Mouse (Mus musculus): ENCODE results near the gene Nwd1. TPM values are rescaled to one million over a fixed set of nuclear protein-coding genes. Genes with fewer than 3 reads are reported as not detected.

Gene Nwd1
- polyA plus RNA-seq, 1 experiment from 2014 or later, result not detected

DNA sequence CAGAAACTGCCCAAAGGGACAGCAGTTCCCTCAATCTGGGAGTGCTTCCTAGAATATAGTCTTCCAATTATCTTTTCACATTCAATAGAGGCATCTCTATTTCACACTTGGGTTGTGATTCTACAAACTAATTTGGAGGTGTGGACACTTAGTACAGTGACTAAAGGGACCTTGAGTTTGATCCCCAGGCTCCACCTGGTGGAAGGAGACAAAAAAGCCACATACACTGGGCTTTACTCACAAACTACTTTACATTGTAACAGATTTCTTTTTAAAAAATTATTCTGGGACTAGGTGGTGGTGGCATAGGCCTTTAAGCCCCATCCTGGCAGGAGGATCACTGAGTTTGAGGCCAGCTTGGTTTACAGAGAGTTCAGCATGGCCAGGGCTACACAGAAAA is 111.8 kb downstream of the Nwd1 start:
- peaks cover 32% of the 10 kb centered on the region for H3K36me3 ChIP-seq (ENCODE audit: insufficient read depth, low read length)
- no peaks in the 10 kb centered on the region for H3K27me3 ChIP-seq (ENCODE audit: insufficient read depth, low read length)
- no peak overlapping the region for H3K4me2 ChIP-seq (ENCODE audit: low read length)
- peak; percentile 45; the same call in 1 of the 2 replicates for TF ChIP-seq CTCF (IDR thresholded peaks at IDR 0.05; ENCODE audit: low read depth)
- no peak overlapping the region for H3K4me3 ChIP-seq (replicated peaks; ENCODE audit: low read depth, low read length)
- H3K4me1 ChIP-seq (replicated peaks; ENCODE audit: insufficient read depth, low read length), result no peaks in the 10 kb centered on the region
- no peaks in the 10 kb centered on the region for H3K9me3 ChIP-seq (replicated peaks; ENCODE audit: low read length)
- no peak for DNase-seq (ENCODE audit: low spot score)
- no peak for ATAC-seq (replicated peaks; ENCODE audit: low FRiP score, low read depth)
- no peak overlapping the region for H3K27ac ChIP-seq
- H3K9ac ChIP-seq (ENCODE audit: low read depth, low read length), result no peak overlapping the region

DNA sequence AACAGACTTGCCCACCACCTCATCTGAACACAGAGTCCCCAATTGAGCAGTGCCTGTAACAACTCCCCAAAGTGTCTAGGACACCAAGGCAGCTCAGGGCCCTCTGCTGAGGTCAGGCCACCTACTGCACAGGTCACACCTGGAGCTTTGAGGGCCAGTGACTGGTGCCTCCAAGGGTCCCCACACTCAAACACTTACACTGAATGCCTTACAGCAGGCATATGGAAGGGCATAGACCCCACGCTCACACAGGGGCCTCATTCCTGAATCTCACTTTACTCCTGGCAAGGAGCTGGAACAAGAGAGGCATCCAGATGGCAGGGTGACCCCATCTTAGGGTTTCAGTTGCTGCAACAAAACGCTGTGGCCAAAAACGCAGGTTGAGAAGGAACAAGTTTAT is 113.7 kb downstream of the Nwd1 start:
- Histone ChIP-seq H3K4me2 (ENCODE audit: low read length) (no peak overlapping the region), H3K27me3 (ENCODE audit: insufficient read depth, low read length) (no peaks in the 10 kb centered on the region), H3K9me3 (replicated peaks; ENCODE audit: low read length) (no peaks in the 10 kb centered on the region), H3K27ac (no peak overlapping the region), H3K9ac (ENCODE audit: low read depth, low read length) (no peak overlapping the region), H3K4me1 (replicated peaks; ENCODE audit: insufficient read depth, low read length) (no peaks in the 10 kb centered on the region), H3K4me3 (replicated peaks; ENCODE audit: low read depth, low read length) (no peak overlapping the region), H3K36me3 (ENCODE audit: insufficient read depth, low read length) (peaks cover 20% of the 10 kb centered on the region)
- 72% methylated on average over 3 of the region's 3 CpGs for WGBS
- ATAC-seq (replicated peaks; ENCODE audit: low FRiP score, low read depth) (no peak), DNase-seq (ENCODE audit: low spot score) (no peak)
- TF ChIP-seq CTCF (IDR thresholded peaks at IDR 0.05; ENCODE audit: low read depth), result no peak

DNA sequence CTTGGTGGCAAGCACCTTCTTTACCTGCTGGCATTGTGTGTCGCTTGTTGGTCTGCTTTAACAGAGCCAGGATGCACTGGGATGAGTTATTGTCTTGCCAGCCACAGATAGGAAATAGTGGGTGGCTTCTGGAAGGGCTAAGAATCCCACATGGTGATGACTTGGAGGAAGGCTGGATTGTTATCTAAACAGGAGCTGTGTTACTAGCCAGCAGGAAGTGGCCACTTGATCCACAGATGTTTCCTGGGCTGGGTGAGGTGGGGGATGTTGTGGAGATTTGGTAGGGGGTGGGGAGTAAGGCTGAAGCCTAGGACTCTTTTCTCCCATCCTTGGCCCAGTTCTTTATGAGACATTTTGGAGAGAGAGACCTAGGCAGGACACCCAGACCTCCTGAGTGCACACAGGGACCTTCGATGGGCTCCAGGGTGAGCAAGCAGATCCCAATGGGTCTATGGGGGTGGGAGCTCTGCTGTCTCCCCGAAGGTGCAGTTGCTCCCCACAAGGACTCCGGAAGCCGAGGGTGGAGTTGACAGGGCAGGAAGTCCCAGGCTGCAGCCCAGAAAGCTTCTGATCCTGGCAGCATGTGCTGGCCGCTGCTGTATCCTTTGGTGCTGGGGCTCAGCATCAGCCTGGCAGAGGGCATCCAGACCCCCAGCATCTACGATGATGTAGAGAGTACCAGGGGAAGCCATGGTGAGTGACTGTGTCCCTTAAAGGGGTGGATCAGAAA is 115.0 kb downstream of the Nwd1 start, which contains the start of gene F2rl3:
F2rl3 (plus strand) TSS at position 559 of the 730 bp plus-strand sequence.
- no peaks in the 10 kb centered on the region for H3K27me3 ChIP-seq (ENCODE audit: insufficient read depth, low read length)
- DNase-seq (ENCODE audit: low spot score) (peak; percentile 31), ATAC-seq (replicated peaks; ENCODE audit: low FRiP score, low read depth) (no peak)
- H3K9ac ChIP-seq (ENCODE audit: low read depth, low read length), result no peak within 1 kb of the TSS
- H3K27ac ChIP-seq, result peak within 1 kb of the TSS; percentile 54; the same call in 1 of the 2 replicates
- H3K9me3 ChIP-seq (replicated peaks; ENCODE audit: low read length), result no peaks in the 10 kb centered on the region
- H3K36me3 ChIP-seq (ENCODE audit: insufficient read depth, low read length), result peaks cover 11% of the 10 kb centered on the region; the same call in 1 of the 2 replicates
- 68% methylated on average over 7 of the region's 7 CpGs for WGBS
- no peak within 1 kb of the TSS for H3K4me3 ChIP-seq (replicated peaks; ENCODE audit: low read depth, low read length)
- no peaks in the 10 kb centered on the region for H3K4me1 ChIP-seq (replicated peaks; ENCODE audit: insufficient read depth, low read length)
- no peak within 1 kb of the TSS for H3K4me2 ChIP-seq (ENCODE audit: low read length)
- TF ChIP-seq CTCF (IDR thresholded peaks at IDR 0.05; ENCODE audit: low read depth), result no peak

DNA sequence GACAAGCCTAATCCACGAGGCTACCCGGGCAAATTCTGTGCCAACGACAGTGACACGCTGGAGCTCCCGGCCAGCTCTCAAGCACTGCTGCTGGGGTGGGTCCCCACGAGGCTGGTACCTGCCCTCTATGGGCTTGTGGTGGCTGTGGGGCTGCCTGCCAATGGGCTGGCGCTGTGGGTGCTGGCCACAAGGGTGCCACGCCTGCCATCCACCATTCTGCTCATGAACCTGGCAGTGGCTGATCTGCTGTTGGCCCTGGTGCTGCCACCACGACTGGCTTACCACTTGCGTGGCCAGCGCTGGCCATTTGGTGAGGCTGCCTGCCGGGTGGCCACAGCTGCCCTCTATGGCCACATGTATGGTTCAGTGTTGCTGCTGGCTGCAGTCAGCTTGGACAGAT is 115.8 kb downstream of the Nwd1 start:
- DNase-seq (ENCODE audit: low spot score) (no peak), ATAC-seq (replicated peaks; ENCODE audit: low FRiP score, low read depth) (no peak)
- Histone ChIP-seq H3K27ac (peak overlapping the region; percentile 50; the same call in 1 of the 2 replicates), H3K4me3 (replicated peaks; ENCODE audit: low read depth, low read length) (no peak overlapping the region), H3K9ac (ENCODE audit: low read depth, low read length) (no peak overlapping the region), H3K36me3 (ENCODE audit: insufficient read depth, low read length) (0 out of 2 replicates have a peak, but pooled peaks cover 2% of the 10 kb centered on the region), H3K4me2 (ENCODE audit: low read length) (no peak overlapping the region), H3K27me3 (ENCODE audit: insufficient read depth, low read length) (no peaks in the 10 kb centered on the region), H3K9me3 (replicated peaks; ENCODE audit: low read length) (no peaks in the 10 kb centered on the region), H3K4me1 (replicated peaks; ENCODE audit: insufficient read depth, low read length) (no peaks in the 10 kb centered on the region)
- WGBS, result 86% methylated on average over 12 of the region's 12 CpGs
- no peak for TF ChIP-seq CTCF (IDR thresholded peaks at IDR 0.05; ENCODE audit: low read depth)

DNA sequence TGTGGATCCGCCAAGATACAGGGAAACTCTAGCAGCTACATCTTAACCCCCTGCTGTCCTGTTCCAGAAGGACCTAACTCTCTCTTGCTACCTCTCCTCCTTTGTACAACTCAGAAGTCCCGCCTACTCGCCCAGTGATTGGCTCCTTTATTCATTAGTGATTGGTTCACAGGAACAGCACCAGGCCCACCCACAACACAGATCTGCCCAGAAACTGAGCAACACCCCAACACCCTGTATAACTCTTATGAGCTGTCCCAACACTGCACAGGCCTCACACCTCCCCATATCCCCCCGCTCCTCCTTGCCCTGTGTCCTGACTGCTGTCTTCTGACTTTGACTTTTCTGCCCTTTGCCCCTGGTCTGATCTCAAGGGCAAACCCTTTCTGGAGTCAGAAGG is 119.2 kb downstream of the Nwd1 start:
- no peak overlapping the region for H3K4me3 ChIP-seq (replicated peaks; ENCODE audit: low read depth, low read length)
- 76% methylated on average over 4 of the region's 4 CpGs for WGBS
- ATAC-seq (replicated peaks; ENCODE audit: low FRiP score, low read depth), result no peak
- no peaks in the 10 kb centered on the region for H3K36me3 ChIP-seq (ENCODE audit: insufficient read depth, low read length)
- no peaks in the 10 kb centered on the region for H3K4me1 ChIP-seq (replicated peaks; ENCODE audit: insufficient read depth, low read length)
- no peaks in the 10 kb centered on the region for H3K27me3 ChIP-seq (ENCODE audit: insufficient read depth, low read length)
- no peak for DNase-seq (ENCODE audit: low spot score)
- H3K9ac ChIP-seq (ENCODE audit: low read depth, low read length), result no peak overlapping the region
- no peak overlapping the region for H3K4me2 ChIP-seq (ENCODE audit: low read length)
- no peak overlapping the region for H3K27ac ChIP-seq
- no peak for TF ChIP-seq CTCF (IDR thresholded peaks at IDR 0.05; ENCODE audit: low read depth)
- no peaks in the 10 kb centered on the region for H3K9me3 ChIP-seq (replicated peaks; ENCODE audit: low read length)

DNA sequence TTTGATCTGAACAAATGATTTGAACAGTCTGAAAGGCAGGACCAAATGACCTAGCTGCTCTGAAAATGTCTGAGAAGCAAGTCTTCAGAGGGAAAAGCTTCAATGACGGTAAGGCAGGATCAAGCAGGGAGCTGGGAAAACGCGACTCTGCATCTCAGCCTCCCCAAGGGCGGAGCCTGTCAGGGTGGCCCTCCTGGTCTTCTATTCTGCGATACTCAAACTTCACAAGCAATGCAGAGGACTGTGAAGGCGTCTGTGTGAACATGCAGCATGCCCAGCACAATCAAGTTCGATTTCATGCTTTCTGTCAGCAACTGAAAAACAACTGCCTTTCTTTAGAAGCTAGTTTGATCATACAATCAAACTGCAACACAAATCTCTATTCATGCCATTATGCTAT is 120.3 kb downstream of the Nwd1 start:
- H3K36me3 ChIP-seq (ENCODE audit: insufficient read depth, low read length), result no peaks in the 10 kb centered on the region
- H3K9ac ChIP-seq (ENCODE audit: low read depth, low read length), result no peak overlapping the region
- DNase-seq (ENCODE audit: low spot score), result no peak
- H3K27me3 ChIP-seq (ENCODE audit: insufficient read depth, low read length), result no peaks in the 10 kb centered on the region
- 30% methylated on average over 7 of the region's 7 CpGs for WGBS
- ATAC-seq (replicated peaks; ENCODE audit: low FRiP score, low read depth), result no peak
- H3K4me3 ChIP-seq (replicated peaks; ENCODE audit: low read depth, low read length), result no peak overlapping the region
- no peak overlapping the region for H3K4me2 ChIP-seq (ENCODE audit: low read length)
- H3K4me1 ChIP-seq (replicated peaks; ENCODE audit: insufficient read depth, low read length), result no peaks in the 10 kb centered on the region
- H3K27ac ChIP-seq, result no peak overlapping the region
- TF ChIP-seq CTCF (IDR thresholded peaks at IDR 0.05; ENCODE audit: low read depth), result no peak
- no peaks in the 10 kb centered on the region for H3K9me3 ChIP-seq (replicated peaks; ENCODE audit: low read length)

Small RNA genes lying within 50 kb of the gene (microRNA-seq; reads per million reads assigned to microRNA genes)
- not detected for gene Gm26237

Other genes with a start within 250 kb of the Nwd1 start
- gene Eps15l1, start 225.3 kb upstream of the Nwd1 start, polyA plus RNA-seq (2015; fragmentation: Nextera tagmentation; extraction: Ambion mirVana), result 32.5 and 37.5 TPM in 2 replicates
- 2.1 and 2.2 TPM in 2 replicates for gene Calr3, start 202.8 kb upstream of the Nwd1 start, polyA plus RNA-seq (2015; fragmentation: Nextera tagmentation; extraction: Ambion mirVana)
- 10.4 TPM in 2 replicates for gene 1700030K09Rik, start 202.8 kb upstream of the Nwd1 start, polyA plus RNA-seq (2015; fragmentation: Nextera tagmentation; extraction: Ambion mirVana)
- gene Cherp, start 171.5 kb upstream of the Nwd1 start, polyA plus RNA-seq (2015; fragmentation: Nextera tagmentation; extraction: Ambion mirVana), result 38.7 and 39.1 TPM in 2 replicates
- 9.1 and 9.8 TPM in 2 replicates for gene Slc35e1, start 154.1 kb upstream of the Nwd1 start, polyA plus RNA-seq (2015; fragmentation: Nextera tagmentation; extraction: Ambion mirVana)
- 11.9 and 12.2 TPM in 2 replicates for gene Med26, start 98.4 kb upstream of the Nwd1 start, polyA plus RNA-seq (2015; fragmentation: Nextera tagmentation; extraction: Ambion mirVana)
- 144 and 151 TPM in 2 replicates for gene Smim7, start 75.6 kb upstream of the Nwd1 start, polyA plus RNA-seq (2015; fragmentation: Nextera tagmentation; extraction: Ambion mirVana)
- gene Tmem38a, start 74.7 kb upstream of the Nwd1 start, polyA plus RNA-seq (2015; fragmentation: Nextera tagmentation; extraction: Ambion mirVana), result 19.3 and 23.0 TPM in 2 replicates
- 237 and 239 TPM in 2 replicates for gene Sin3b, start 76.6 kb downstream of the Nwd1 start, polyA plus RNA-seq (2015; fragmentation: Nextera tagmentation; extraction: Ambion mirVana)
- 3.3 and 3.9 TPM in 2 replicates for gene F2rl3, start 115.2 kb downstream of the Nwd1 start, polyA plus RNA-seq (2015; fragmentation: Nextera tagmentation; extraction: Ambion mirVana)